Mouse (Mus musculus): Measurements from ENCODE around the gene Cxcr3.

Gene Cxcr3
- long read RNA-seq, experiment 1, partial matches to known transcripts, result 0 of 1 reads
- long read RNA-seq, experiment 1, other reads (novel, unspliced or antisense), result 0 of 1 reads
- long read RNA-seq, experiment 2, result 0 reads

DNA sequence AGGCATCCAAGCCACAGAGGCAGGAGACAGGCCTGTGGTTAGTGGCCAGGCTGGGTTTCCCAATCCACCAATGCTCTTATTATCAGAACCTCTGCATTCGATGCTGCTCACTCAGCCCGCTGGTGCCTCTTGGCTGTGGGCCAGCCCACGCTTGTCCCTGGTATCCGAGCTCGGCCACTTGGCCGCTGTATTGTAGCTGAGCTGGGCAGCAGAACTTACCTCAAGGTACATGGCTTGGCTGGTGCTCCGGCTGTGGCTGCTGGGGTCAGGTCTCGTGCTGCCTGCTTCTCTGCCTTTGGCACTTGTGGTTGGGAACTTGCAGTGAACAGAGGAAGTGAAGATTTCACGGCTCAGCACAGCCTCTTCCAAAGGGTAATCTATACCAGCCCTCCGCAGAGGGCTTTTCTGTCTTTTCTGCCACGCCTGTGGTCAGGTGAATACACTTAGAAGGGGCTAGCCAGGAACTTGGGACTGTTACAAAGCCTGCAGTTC, at the start of gene Cxcr3:
Gene Cxcr3 (minus strand): TSS at position 442 of the 492 bp plus-strand sequence.
- intact Hi-C loops (cut with DNase I), result no loop called here

DNA sequence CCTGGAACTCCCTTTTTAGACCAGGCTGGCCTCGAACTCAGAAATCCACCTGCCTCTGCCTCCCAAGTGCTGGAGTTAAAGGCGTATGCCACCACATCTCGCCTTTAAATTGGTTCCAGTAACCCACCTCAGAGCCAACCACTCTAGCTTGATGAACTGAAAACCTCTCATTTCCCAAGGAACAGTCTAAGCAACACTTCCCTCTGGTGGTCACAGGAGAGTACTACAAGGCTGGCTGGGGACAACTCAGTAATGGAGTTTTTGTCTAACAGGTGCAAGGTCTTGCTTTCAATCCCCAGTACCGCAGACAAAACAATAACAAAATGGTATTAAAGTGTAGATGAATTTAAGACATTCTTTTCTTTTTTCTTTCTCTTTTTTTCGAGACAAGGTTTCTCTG, 38.0 kb upstream of the Cxcr3 start:
- intact Hi-C loops (cut with DNase I), result loop anchor here (5.0 kb wide), 1 partner anchor 95 kb away; no protein-coding TSS in a partner anchor

DNA sequence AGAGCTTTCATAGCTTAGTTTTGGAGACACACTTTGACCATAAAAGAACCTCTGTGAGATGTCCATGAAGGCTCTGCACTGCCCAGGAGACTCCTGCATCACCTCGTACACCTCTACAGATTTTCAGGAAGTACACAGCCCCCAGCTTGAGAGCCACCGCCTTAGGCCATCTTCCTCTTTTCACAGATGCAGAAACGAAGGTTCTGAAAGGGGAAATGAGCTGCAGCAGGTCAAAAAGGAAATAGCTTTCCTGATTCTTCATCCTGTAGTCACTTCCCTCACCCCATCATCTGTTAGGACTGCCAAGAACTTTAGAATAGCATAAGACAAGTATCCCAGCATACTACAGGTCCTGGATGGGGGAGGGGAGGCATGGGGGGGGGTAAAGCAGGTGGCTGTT, 36.2 kb upstream of the Cxcr3 start:
- intact Hi-C loops (cut with DNase I), result loop anchor here (5.0 kb wide), 1 partner anchor 93 kb away; no protein-coding TSS in a partner anchor

DNA sequence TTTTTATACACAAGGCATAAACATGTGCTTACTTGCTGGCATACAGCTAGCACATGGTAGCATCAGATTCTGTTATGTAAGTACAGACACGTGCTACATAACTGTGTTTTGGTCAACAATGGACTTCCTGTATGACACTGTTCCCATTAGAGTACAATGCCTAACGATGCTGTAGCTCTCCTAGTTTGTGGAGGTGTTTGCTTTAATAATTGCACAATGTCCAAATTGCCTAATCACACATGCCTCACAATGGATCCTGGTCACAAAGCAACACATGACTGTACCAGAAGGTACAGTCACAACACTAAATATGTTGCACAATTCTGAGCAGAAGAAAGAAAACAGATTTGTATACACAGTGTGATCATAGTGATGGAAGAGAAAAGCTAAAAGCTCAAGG, 35.4 kb upstream of the Cxcr3 start:
- intact Hi-C loops (cut with DNase I), result no loop called here

DNA sequence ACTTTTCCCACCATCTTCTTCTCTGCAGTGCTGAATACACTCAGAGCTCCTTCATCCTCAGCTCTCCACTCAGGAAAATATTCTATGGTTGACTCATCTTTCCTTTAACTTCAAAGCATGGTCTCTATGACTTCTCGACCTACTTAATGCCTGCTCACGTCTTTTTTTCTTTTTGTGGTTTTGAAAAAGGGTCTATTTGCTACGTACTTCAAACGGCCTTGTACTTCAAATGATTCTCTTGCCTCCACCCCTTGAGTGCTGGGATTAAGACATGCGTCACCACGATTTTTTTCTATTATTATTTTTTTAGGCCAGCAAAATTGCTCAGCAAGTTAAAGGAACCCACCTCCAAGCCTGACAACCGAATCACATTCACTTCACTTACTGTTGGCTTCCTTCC, 33.2 kb upstream of the Cxcr3 start:
- intact Hi-C loops (cut with DNase I), result no loop called here

DNA sequence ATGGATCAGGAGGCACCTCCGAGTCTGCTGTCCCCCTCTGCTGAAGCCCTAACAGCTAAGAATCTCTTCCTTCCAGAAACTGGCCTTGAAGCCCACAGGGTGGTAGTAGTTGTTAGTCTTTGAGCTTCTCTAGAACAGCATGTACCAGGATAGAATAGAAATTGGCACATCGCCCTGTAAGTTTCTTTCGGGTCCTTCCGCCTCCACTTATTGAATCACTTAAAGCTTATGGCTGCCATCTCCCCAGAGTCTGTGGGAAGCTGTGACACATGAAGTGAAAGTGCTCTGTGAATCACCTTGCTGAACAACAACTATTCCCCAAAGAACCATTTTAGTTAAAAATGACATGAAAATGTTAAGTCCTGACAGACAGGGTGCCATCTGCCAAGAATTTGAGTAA, 31.0 kb upstream of the Cxcr3 start:
- intact Hi-C loops (cut with DNase I), result no loop called here

DNA sequence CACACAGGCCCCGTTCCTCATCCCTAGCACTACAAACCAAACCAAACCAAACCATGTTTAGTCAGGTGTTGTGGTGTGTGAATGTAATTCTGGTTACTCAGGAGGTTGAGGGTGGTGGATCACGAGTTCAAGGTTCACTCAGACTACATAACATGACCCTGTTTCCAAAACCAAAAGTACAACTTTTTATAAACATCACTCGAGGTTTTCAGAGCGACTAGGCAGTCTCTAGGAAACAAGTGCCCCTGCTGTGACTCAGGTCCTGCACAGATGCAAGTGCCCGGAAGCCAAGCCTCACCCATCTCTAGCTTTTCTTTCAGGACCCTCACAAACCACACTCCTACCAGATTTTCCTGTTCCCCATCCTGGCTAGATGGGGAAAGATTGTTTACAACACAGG, 30.6 kb upstream of the Cxcr3 start:
- intact Hi-C loops (cut with DNase I), result no loop called here

DNA sequence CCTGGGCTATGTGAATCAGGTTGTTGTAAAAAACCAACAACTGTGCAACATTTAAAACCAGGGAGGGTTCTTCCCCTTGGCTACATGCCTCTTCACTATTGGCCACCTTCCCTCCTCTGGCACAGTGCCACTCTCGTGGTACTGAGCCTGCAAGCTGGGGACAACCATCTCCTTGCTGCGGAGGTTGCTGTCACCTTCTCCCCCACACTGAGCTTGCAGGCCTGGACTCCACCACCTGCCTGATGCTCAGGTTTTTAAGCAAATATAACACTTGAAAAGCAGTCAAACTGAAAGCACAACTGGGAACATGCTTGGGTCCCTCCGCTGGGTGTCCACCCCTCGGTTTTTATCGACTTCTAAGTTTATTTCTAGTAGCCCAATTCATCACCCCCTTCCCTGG, 20.4 kb upstream of the Cxcr3 start:
- intact Hi-C loops (cut with DNase I), result no loop called here

DNA sequence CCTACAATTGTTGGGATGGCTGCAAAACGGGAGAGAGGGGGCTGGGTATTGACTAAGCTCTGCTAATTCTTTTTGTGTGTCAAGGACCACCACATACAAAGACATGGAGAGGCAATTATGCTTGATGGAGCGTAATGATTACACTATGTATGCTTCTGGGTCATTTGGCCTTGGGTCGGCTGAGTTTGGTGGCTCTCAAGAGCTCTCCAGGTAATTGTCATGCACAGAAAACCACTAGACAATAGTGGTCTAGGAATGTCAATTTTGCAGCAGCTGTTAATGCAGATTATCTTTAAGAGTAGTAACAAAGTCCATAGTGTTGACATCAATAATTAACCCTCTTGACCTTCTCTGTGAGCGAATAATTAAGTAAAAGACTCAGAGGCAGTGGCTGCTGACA, 16.1 kb upstream of the Cxcr3 start:
- intact Hi-C loops (cut with DNase I), result no loop called here

DNA sequence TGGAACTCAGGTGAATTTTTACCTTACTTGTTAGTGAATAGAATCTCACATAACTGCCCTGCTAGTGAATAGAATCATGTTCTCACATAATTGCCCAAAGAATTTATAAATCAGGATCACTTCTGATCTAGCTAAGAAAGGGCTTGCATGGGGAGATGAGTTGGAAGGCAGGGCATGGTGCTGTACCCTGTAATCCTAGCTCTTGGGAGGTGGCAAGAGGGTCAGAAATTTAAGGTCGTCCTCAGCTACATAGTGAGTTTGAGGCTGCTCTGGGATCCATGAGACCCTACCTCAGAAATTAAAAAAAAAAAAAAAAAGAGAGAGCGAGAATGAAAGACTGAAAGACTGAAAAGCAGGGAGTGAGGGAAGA, 7.0 kb upstream of the Cxcr3 start:
- intact Hi-C loops (cut with DNase I), result no loop called here

DNA sequence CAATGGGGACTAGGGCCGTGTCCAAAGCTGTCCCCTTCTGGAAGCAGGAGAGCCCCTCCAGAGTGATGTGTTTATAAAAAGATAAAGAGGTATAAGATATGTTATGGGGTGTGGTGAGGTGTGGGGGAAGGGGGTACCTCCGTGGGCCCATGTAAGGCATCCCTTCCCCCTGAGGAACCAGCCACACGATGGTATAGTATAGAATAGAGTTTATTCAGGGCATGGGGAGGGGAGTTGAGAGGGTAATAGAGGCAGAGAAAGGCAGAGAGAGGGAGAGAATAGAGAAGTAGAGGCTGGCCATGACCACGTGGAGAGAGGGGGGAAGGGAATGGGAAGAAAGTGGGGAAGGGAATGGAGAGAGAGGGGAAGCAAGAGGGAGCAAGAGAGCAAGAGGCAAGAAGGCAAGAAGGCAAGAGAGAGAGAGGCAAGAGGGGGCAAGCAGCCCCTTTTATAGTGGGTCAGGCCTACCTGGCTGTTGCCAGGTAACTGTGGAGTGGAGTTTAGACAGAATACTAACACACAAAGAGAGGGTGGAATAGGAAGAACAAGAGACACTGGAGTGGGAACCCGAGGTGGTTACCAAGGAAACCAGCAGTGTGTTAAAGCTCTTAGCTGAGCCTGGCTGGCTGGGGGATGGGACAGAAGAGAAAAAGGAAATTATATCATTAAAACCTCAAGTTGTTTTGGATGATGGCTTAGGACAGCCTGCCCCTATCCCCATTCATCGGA, 6.4 kb upstream of the Cxcr3 start:
- intact Hi-C loops (cut with DNase I), result no loop called here

DNA sequence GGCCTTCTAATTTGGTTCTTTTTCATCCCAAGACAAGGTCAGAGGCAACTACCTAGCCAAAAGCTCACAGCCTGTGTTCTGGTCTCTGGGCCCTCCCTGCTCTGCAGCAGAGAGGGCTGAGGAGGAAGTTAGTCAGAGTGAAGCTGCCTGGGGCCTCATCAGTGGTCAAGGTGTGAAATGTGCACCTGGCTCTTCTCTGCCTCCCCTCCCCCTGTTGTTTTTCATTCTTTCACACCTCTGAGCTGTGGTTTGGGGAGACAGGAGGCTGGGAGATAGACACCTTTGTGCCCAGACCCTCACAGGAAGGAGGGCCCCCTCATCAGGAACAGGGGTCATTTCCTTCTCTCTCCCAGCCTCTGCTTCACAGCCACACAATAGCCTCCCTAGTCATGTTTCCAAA, 3.1 kb upstream of the Cxcr3 start:
- intact Hi-C loops (cut with DNase I), result no loop called here

DNA sequence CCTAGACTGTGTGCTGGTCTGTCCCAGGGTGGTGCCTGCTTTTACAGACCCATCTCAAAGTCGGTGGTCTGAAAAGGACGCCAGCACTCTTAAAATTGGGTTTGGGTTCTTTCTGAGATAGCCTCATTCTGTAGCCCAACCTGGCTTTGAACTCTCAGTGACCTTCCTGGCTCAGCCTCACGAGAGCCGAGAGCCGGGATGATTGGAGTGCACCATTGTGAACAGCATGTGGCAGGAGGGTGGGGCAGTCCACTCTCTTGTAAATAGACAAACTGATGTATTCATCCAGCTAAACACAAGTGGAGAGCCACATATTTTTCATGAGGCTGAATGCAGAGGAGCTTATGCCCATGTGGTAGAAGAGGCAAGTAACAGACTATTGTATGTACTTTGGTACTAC, 912 bp upstream of the Cxcr3 start:
- intact Hi-C loops (cut with DNase I), result no loop called here

DNA sequence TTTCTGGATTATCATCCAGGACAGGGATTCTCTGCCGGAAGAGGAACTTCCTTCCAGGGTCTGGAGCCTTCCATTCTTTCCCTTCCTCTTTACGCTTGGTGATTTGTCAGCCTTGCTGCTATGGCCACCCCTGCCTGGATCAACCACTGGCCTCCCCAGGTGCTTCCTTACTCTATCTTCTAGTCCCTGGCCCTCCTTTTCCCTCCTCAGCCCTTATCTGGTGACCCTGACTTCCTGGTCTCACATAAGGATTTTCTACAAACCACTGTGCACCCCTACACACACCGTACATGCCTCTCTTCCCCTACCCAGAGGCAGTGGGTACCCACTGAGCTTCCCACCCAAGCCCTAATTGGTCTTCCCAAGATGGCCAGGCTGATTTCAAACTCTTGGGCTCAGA, 781 bp downstream of the Cxcr3 start:
- intact Hi-C loops (cut with DNase I), result no loop called here

DNA sequence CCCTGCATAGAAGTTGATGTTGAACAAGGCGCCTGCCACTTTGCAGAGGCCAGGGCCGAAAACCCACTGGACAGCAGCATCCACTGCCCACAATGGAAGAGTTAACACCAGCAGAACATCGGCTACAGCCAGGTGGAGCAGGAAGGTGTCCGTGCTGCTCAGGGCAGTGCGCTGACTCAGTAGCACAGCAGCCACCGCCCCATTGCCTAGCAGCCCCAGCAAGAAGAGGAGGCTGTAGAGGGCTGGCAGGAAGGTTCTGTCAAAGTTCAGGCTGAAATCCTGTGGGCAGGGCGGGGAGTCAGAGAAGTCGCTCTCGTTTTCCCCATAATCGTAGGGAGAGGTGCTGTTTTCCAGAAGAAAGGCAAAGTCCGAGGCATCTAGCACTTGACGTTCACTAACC, 1.4 kb downstream of the Cxcr3 start:
- intact Hi-C loops (cut with DNase I), result no loop called here

DNA sequence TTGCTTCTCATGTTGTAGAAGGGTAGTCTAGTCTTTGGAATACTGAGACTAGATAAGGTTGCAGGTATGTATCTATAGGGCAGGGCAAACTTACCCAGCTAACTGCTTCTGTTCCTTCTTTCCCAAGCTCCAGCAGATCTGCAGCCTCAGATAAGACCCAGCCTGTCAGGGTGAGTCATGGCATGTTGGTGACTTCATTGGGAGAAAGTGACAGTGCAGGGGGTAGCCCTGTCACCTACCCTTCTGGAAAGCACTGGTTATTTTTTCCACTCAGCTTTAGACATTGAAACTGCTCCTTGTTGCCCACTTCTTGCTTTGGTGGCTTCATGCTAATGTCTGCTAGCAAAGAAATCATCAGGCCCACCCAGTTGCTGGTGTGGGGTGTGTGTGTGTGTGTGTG, 4.1 kb downstream of the Cxcr3 start:
- intact Hi-C loops (cut with DNase I), result no loop called here

DNA sequence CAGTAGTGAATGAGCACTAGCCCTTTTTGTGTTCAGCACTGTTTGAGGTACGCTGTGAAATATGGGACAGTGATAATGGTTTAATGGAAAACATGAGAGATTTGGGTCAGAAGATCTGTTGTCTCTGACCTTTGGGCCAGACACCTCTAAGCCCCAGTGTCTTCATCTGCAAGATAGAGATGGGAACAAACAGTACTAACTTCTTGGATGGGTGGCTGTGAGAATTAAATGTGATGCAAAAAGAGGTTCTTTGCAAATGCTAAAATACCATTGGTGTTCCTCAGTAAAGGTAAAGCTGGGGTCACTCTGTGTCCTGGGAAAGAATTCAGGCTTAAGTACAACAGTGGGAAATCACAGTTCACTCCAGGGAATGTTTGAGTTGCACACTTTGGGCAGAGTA, 13.7 kb downstream of the Cxcr3 start:
- intact Hi-C loops (cut with DNase I), result no loop called here

DNA sequence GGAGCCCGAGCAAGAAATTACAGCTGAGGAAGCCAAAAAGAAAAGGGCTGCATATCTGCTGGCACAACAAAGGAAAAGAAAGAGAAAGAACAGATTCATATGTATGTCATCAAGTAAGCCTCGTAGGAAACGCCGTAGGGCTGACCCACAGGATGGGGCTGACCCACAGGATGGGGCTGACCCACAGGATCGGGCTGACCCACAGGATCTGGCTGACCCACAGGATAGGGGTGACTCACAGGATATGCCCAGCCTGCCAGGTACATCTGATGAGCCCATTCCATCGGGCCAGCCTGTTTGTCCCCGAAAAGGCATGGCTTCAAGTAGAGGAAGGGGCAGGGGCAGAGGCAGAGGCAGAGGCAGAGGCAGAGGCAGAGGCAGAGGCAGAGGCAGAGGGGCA, 29.0 kb downstream of the Cxcr3 start:
- intact Hi-C loops (cut with DNase I), result no loop called here

DNA sequence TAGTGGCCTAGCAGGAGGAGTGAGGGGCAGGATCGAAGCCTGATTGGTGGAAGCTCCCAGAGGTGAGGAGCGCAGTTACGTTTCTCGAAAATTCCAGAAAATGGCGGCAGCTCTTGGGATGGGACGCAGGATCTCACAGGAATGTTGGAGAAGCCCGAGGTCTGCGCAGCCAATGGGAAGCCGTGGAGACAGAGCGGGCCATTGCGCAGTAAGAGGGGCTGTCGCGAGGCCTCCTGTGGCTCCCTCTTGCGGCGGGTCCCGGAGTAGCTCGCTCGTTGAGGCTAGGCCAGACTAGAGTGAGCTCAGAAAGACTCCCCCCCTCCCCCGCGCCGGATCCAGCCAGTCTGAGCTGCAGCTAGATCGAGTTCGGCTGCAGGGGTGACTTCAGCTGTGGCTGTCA, 35.8 kb downstream of the Cxcr3 start:
- intact Hi-C loops (cut with DNase I), result no loop called here

DNA sequence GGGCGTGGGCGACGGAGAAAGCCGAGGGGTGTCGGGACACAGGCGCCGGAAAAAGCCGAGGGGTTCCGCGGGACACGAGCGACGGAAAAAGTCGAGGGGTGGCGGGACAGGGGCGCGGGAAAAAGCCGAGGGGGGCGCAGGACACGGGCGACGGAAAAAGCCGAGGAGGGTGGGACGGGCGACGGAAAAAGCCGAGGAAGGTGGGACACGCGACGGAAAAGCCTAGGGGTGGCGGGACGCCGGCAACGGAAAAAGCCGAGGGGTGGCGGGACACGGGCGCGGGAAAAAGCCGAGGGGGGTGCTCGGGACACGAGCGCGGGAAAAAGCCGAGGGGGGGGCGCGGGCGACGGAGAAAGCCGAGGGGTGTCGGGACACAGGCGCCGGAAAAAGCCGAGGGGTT, 36.5 kb downstream of the Cxcr3 start:
- intact Hi-C loops (cut with DNase I), result no loop called here

DNA sequence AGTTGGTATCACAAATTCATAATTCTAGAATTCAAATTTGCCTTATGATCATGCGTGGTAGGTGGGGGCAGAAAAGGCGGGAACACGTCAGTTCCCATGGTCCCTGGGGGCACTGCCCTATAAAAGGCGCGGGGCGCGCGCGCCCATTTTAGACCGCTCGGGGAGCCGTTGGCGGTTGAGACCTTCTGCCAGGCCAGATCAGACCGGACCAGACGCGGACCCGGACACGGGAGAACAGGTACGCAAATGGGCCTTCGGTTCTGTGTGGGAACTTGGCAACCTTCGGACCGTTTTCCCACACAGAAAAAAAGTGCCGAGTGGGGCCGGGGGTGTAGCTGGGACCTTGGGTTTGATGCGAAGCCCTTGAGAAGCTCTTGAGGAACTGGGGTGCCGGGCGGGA, 38.4 kb downstream of the Cxcr3 start:
- intact Hi-C loops (cut with DNase I), result no loop called here
